Mouse (Mus musculus): ENCODE measurements around the gene Zfhx3. TPM values are rescaled to one million over a fixed set of nuclear protein-coding genes. Genes with fewer than 3 reads are reported as not detected.
A peak's percentile ranks its signal among the peaks of the same experiment; 100 is the strongest.

Gene Zfhx3
- total RNA-seq, 2 experiments from 2014 or later, result 4.3 to 4.6 TPM

DNA sequence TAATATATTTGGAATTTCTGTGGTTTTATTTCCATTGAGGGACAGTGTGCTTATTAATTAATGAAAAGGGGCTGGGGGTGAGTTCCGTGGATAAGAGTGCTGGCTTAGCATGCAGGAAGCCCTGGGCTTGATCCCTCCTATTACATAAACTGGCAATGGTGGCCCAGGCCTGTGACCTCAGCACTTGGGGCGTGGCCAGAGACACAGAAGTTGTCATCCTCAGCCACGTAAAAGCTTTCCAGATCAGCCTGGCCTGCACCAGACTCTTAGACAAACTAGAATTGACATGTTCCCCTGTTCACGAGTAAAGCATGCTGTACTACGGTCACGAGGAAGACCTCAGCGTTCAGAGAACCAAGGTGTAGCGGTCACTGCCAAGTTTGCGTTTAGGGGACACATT lies 808.4 kb downstream of the Zfhx3 start:
- TF ChIP-seq CTCF (conservative IDR thresholded peaks at IDR 0.05), result no peak
- Histone ChIP-seq H3K27ac (no peak overlapping the region), H3K4me3 (no peak overlapping the region)
- no peak for DNase-seq (ENCODE audit: low spot score in 2 of 2)

- no peak for TF ChIP-seq CTCF (conservative IDR thresholded peaks at IDR 0.05)
- Histone ChIP-seq H3K4me3 (no peak overlapping the region), H3K27ac (no peak overlapping the region)
- DNase-seq (ENCODE audit: low spot score in 2 of 2), result no peak
Observed at GRCm38 (mm10) chr8:108754556-108754955, 812.1 kb downstream of the Zfhx3 start.

DNA sequence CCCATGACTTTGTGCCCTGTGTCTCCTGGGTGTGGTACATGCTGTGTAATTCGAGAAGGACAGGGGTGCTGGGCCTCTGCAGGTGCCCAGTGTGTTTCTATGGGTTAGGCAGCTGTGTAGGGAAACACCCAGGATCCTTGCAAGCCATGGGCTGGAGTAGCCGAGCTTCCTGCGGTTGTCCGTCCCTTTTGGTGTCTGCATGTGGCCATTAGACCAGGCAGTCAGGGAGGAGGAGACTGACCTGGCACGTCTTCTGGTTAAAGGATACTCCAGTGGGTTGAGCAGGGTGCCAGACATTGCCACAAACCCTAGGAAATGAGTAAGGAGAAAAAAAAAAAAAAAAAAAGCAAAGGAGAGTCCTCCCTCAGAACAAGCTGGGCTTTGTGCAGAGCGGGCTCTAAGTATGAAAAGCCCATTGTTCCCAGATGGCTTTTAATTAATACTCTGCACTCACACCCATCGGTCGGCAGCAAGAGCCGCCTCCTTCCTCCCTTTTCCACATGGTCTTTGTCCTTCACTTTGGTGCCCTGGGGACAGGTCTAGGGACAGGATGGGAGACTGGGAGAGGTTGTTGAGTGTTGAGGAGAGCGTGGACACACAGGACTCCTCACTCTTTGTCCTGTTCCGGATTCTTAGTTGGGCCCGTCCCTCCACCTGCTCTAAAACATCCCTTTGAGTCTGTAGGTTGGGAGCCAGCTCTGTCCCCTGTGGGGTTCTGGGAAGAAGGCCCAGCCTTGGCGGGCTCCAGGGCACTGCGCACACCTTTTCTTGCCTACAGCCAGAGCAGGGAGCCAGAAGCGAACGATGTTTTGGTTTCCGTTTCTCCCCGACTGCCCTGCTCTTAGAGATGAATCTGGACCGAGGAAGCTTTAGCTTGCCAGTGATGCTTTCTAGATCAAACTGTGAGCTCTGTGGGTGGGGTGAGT lies 813.2 kb downstream of the Zfhx3 start:
- TF ChIP-seq CTCF (conservative IDR thresholded peaks at IDR 0.05), result no peak
- peak overlapping the region; percentile 38 for H3K4me3 ChIP-seq
- no peak overlapping the region; the same call in 1 of the 2 replicates for H3K27ac ChIP-seq
- DNase-seq (ENCODE audit: low spot score in 2 of 2), result peak in 1 of 2 experiments; percentile 19

DNA sequence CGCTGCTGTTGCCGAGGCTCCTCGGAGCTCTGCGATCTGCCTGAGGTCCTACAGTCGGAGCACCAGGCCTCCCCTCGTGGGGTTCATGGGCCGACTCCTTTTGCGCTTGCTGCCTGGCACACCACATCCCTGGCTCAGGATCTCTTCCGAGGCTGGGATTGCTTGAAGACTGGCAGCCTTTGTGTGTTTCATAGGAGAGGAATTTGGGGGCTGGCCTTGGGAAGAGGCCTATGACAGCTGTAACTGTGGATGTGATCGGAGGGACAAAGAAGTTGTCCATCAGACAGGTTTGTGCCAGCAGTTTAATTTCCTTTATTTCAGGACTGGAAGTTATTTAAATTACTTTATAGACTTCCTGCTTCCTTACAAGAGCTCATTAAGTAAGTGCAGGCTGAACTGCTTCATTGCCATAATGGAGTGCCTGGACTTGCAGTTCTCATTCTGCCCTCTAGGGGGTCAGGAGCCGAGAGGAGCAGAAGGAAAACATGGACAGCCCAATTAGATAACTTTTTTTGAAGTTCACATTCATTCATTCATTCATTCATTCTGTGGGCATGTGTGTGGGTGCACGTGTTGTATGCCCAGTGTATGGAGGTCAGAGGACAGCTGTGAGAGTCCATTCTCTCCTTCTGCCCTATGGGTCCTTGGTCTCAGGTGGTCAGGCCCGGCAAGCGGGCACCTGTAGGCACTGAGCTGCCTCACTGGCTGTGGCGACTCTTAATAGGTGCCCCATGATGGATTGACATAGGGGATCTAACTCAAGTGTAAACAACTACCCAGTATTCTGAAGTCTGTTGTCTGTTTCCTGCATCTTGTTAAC lies 817.3 kb downstream of the Zfhx3 start:
- TF ChIP-seq CTCF (conservative IDR thresholded peaks at IDR 0.05), result peak; percentile 89
- H3K27ac ChIP-seq, result no peak overlapping the region
- peak in 1 of 2 experiments; percentile 64 for DNase-seq (ENCODE audit: low spot score in 2 of 2)
- H3K4me3 ChIP-seq, result no peak overlapping the region

GRCm38 (mm10) chr8:108760745-108761144 lies 818.3 kb downstream of the Zfhx3 start:
- Histone ChIP-seq H3K27ac (no peak overlapping the region), H3K4me3 (no peak overlapping the region)
- no peak for TF ChIP-seq CTCF (conservative IDR thresholded peaks at IDR 0.05)
- no peak for DNase-seq (ENCODE audit: low spot score in 2 of 2)

DNA sequence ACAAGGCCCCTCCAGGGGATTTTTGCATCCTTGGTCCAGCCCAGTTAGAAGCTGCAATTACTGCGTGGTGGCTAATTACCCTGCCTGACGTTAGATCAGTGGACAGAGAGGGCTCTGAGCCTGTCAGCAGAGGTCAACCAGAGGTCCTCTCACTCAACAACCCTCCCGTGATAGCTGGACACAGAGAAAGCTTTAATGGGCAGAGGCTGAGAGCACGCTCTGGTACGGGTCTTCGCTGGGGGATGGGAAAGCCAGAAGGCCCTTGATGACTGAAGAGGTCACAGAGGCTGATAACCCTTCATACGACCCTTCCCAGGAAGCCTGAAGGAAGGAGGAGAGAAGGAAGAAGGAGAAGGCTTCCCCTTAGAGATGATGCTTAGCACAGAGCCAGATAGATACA lies 820.1 kb downstream of the Zfhx3 start:
- DNase-seq (ENCODE audit: low spot score in 2 of 2), result no peak
- Histone ChIP-seq H3K27ac (no peak overlapping the region), H3K4me3 (no peak overlapping the region)
- no peak for TF ChIP-seq CTCF (conservative IDR thresholded peaks at IDR 0.05)

- H3K27ac ChIP-seq, result no peak overlapping the region
- no peak overlapping the region for H3K4me3 ChIP-seq
- DNase-seq (ENCODE audit: low spot score in 2 of 2), result no peak
- TF ChIP-seq CTCF (conservative IDR thresholded peaks at IDR 0.05), result no peak
Observed at GRCm38 (mm10) chr8:108764403-108765194, 822.2 kb downstream of the Zfhx3 start.

GRCm38 (mm10) chr8:108766102-108766501 lies 823.7 kb downstream of the Zfhx3 start:
- no peak for DNase-seq (ENCODE audit: low spot score in 2 of 2)
- TF ChIP-seq CTCF (conservative IDR thresholded peaks at IDR 0.05), result no peak
- Histone ChIP-seq H3K27ac (no peak overlapping the region), H3K4me3 (no peak overlapping the region)

- no peak for DNase-seq (ENCODE audit: low spot score in 2 of 2)
- no peak overlapping the region for H3K4me3 ChIP-seq
- no peak for TF ChIP-seq CTCF (conservative IDR thresholded peaks at IDR 0.05)
- no peak overlapping the region for H3K27ac ChIP-seq
Observed at GRCm38 (mm10) chr8:108768051-108768450, 825.6 kb downstream of the Zfhx3 start.

GRCm38 (mm10) chr8:108770334-108770733 lies 827.9 kb downstream of the Zfhx3 start:
- no peak for DNase-seq (ENCODE audit: low spot score in 2 of 2)
- no peak for TF ChIP-seq CTCF (conservative IDR thresholded peaks at IDR 0.05)
- Histone ChIP-seq H3K4me3 (no peak overlapping the region), H3K27ac (no peak overlapping the region)

DNA sequence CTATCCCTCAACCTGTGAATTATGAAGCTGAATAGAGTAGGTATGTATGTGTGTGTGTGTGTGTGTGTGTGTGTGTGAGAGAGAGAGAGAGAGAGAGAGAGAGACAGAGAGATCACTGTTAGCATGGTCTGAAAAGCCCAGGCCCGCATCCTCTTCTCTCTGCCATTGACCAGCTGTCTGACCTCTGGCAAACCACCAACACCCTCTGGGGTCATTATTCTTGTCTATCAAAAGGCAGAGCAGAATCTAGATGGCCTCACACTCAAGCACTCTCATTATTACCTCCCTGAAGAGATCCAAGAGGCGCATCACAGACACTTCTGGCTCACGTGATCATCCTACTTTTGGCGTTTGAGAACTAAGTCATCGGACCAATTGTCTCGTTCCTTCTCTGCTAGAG lies 831.0 kb downstream of the Zfhx3 start:
- H3K4me3 ChIP-seq, result no peak overlapping the region
- no peak overlapping the region for H3K27ac ChIP-seq
- DNase-seq (ENCODE audit: low spot score in 2 of 2), result no peak
- TF ChIP-seq CTCF (conservative IDR thresholded peaks at IDR 0.05), result no peak

DNA sequence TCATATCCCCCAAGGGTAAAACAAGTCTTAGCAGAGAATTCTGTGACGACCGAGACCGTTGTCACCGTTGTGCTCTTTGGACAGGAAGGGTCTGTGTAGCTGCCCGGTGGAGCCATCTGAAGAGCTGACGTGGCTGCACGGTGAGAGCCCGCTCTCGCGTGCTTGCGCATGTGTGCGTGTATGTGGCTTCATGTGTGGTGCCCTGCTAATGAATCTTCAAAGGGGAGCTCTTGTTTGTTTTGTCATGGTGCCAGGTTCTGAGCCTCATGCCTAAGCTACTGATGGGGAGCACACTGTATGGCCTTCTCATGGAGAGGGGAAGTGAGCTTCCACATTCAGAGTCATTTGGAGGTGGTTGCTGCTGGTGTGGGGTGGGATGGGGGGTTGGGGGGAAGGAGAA lies 835.6 kb downstream of the Zfhx3 start:
- no peak for TF ChIP-seq CTCF (conservative IDR thresholded peaks at IDR 0.05)
- Histone ChIP-seq H3K27ac (no peak overlapping the region), H3K4me3 (no peak overlapping the region)
- no peak for DNase-seq (ENCODE audit: low spot score in 2 of 2)

DNA sequence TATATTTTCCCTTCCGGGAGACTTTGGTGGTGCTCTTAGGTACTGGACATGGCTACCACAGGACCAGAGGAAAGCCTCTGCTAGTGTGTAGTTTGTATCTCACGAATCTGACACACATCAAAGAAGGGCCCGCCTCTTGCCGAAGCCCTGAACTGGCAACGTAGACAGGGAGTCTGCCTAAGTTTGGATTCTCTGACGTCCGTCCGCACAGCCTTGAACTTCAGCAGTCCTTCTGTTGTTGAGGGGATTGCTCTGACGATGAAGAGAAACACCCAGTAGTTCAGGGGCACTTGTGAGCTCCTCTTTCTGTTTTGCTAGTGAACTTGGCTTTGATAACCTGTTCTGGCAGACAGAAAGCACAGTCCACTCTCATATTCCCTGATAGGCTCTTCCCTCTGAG lies 836.1 kb downstream of the Zfhx3 start:
- H3K4me3 ChIP-seq, result no peak overlapping the region
- no peak for DNase-seq (ENCODE audit: low spot score in 2 of 2)
- H3K27ac ChIP-seq, result no peak overlapping the region
- TF ChIP-seq CTCF (conservative IDR thresholded peaks at IDR 0.05), result no peak

Measured in layer of hippocampus, adult 2 months (tissue).